Mouse (Mus musculus): ENCODE measurements around the gene Fth1. TPM values are rescaled to one million over a fixed set of nuclear protein-coding genes. Genes with fewer than 3 reads are reported as not detected.
A peak's percentile ranks its signal among the peaks of the same experiment; 100 is the strongest.
"Not testable (repeated sequence)": the region's sequence is repeated elsewhere in the genome, so short reads cannot be mapped to it uniquely, and the experiment has no call there.

The Fth1 gene
- total RNA-seq, 2 experiments from 2014 or later, result 2,502 to 2,541 TPM

GRCm38 (mm10) chr19:9956624-9957388 is 23.6 kb upstream of the Fth1 start:
- ATAC-seq (replicated peaks; ENCODE audit: low FRiP score, poor library complexity, severe bottlenecking), result no peak

- no peak for ATAC-seq (replicated peaks; ENCODE audit: low FRiP score, poor library complexity, severe bottlenecking)
Measured at GRCm38 (mm10) chr19:9957965-9958364, 22.4 kb upstream of the Fth1 start.

GRCm38 (mm10) chr19:9960769-9961168 is 19.6 kb upstream of the Fth1 start:
- ATAC-seq (replicated peaks; ENCODE audit: low FRiP score, poor library complexity, severe bottlenecking), result no peak

GRCm38 (mm10) chr19:9964205-9964916 is 16.0 kb upstream of the Fth1 start:
- no peak for ATAC-seq (replicated peaks; ENCODE audit: low FRiP score, poor library complexity, severe bottlenecking)

- ATAC-seq (replicated peaks; ENCODE audit: low FRiP score, poor library complexity, severe bottlenecking), result no peak
Measured at GRCm38 (mm10) chr19:9966096-9966867, 14.1 kb upstream of the Fth1 start.

- no peak for ATAC-seq (replicated peaks; ENCODE audit: low FRiP score, poor library complexity, severe bottlenecking)
Measured at GRCm38 (mm10) chr19:9968081-9968787, 12.2 kb upstream of the Fth1 start.

- not testable (repeated sequence) for ATAC-seq (replicated peaks; ENCODE audit: low FRiP score, poor library complexity, severe bottlenecking)
Measured at GRCm38 (mm10) chr19:9974853-9975252, 5.5 kb upstream of the Fth1 start.

GRCm38 (mm10) chr19:9977085-9977484 is 3.3 kb upstream of the Fth1 start:
- no peak for ATAC-seq (replicated peaks; ENCODE audit: low FRiP score, poor library complexity, severe bottlenecking)

GRCm38 (mm10) chr19:9978431-9978951 is 1.9 kb upstream of the Fth1 start:
- peak; percentile 69 for ATAC-seq (replicated peaks; ENCODE audit: low FRiP score, poor library complexity, severe bottlenecking)

- no peak for ATAC-seq (replicated peaks; ENCODE audit: low FRiP score, poor library complexity, severe bottlenecking)
Measured at GRCm38 (mm10) chr19:9979156-9979555, 1.2 kb upstream of the Fth1 start.

GRCm38 (mm10) chr19:9981621-9982020 is 1.2 kb downstream of the Fth1 start:
- ATAC-seq (replicated peaks; ENCODE audit: low FRiP score, poor library complexity, severe bottlenecking), result no peak

- peak; percentile 81 for ATAC-seq (replicated peaks; ENCODE audit: low FRiP score, poor library complexity, severe bottlenecking)
Measured at GRCm38 (mm10) chr19:9982151-9982851, 1.9 kb downstream of the Fth1 start.

GRCm38 (mm10) chr19:9982852-9983542 is 2.6 kb downstream of the Fth1 start:
- ATAC-seq (replicated peaks; ENCODE audit: low FRiP score, poor library complexity, severe bottlenecking), result peak; percentile 70

- no peak for ATAC-seq (replicated peaks; ENCODE audit: low FRiP score, poor library complexity, severe bottlenecking)
Measured at GRCm38 (mm10) chr19:9984111-9985055, 4.0 kb downstream of the Fth1 start.

GRCm38 (mm10) chr19:9985190-9985899 is 4.9 kb downstream of the Fth1 start:
- no peak for ATAC-seq (replicated peaks; ENCODE audit: low FRiP score, poor library complexity, severe bottlenecking)

GRCm38 (mm10) chr19:9985900-9986421 is 5.6 kb downstream of the Fth1 start:
- ATAC-seq (replicated peaks; ENCODE audit: low FRiP score, poor library complexity, severe bottlenecking), result no peak

- no peak for ATAC-seq (replicated peaks; ENCODE audit: low FRiP score, poor library complexity, severe bottlenecking)
Measured at GRCm38 (mm10) chr19:9987192-9987591, 6.8 kb downstream of the Fth1 start.

Measured in erythroid progenitor cell, adult 5-6 weeks (primary cell).